Mouse (Mus musculus) urinary bladder, adult 18-20 months (tissue): ENCODE results near the gene Pgm3.

Experiments
- DNase-seq, 2 experiments: peaks; one replicate each; pipeline ENCODE4 v3.0.0; 2022; ENCODE audit warnings: low spot score in 2 of 2, mixed read lengths in 2 of 2

Pgm3 gene

DNA sequence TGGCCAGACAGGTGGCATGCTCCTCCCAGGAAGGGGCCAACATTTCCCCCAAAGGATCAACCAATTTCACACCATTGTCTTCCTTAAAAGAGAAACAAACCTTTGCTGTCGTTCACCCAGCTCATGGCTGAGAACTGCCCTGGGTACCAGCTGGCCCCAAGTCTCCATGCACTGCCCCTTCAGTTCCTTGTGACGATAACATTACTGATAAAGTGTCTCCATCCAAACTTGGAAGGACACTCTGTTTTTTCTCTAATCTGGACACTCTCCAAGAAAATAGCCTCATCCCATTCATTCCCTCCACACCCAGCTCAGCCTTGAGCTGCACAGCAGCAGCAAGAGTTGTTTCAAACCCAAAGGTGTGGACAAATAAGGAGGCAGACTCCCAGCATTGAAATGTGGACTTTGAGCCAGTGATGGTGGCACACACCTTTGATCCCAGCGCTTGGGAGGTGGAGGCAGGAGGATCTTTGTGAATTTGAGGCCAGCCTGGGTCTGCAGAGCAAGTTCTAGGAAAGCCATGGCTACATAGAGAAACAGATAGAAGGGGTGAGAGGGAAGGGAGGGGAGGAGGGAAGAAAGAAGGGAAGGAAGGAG lies 2.2 kb downstream of the Pgm3 start:
- DNase-seq = no peak

DNA sequence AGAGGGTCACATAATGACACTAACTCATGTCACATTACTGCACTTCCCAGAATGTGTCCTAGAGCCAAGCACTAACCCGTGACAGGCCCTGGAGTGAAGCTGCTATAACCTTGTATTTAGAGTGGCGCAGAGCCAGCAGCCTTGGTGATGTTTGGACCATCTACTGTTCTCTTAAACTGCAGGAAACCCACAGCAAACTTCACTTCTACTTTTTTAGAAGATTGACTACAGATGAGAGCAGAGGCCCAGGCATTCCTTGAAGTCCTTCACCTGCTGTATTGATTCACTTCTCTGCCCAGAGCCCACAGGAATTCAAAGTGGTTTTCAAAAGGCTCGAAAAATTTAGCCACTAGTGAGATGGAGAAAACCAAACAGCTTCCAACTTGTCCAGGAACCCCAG lies 11.1 kb downstream of the Pgm3 start:
- DNase-seq = no peak

DNA sequence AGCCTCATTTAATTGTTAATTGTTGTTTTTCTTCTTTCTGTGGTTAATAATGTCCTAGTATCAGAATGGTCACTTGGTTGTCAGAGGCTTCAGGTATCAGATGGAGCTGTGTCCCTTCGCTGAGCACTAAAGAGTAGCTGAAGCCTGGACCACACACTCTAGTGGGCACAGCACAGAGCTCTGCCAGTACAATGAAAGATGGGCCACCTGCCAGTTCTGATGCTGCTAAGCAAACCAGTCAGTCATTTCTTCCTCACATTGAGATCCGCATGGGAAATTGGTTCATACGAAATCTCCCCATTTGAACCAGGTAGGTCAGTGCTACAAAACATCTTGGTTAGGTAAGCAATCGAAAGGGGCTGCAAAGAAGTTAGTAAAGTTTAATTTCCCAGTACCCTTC lies 17.0 kb downstream of the Pgm3 start:
- no peak for DNase-seq

DNA sequence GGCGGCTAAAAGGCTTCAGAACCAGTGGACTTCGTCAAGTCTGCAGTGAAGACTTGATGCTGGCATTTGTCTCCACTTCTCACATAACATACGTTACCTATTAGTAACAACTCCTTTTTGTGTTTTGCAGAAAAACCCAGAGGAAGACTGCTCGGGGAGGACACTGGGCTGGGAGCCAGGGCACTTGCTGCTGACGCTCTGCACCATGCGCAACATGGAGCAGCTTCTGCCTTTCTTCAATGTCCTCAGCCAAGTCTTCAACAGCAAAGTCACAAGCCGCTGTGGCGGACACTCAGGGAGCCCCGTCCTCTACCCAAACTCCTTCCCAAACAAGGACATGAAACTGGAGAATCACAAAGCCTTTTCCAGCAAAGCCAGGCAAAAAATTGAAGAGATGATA lies 17.8 kb downstream of the Pgm3 start:
- DNase-seq = no peak

DNA sequence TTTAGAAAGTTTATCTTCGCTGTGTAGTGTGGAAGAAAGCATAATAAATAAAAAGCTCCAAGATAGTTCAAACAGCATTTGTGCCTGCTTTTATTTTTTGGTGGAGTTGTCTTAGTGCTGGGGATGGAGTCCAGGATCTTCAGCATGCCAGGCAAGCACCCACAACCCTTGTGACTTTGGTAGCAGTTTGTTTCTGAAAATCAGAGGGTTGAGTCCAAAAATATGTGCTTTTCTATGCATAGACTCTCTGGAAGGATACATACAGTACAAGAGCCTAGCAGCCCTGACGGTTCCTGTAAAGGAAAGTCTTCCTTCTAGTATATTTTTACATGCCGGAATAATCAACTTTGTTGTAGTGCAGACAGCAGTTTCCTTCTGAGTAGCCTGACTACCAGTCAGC lies 20.9 kb downstream of the Pgm3 start:
- no peak for DNase-seq

DNA sequence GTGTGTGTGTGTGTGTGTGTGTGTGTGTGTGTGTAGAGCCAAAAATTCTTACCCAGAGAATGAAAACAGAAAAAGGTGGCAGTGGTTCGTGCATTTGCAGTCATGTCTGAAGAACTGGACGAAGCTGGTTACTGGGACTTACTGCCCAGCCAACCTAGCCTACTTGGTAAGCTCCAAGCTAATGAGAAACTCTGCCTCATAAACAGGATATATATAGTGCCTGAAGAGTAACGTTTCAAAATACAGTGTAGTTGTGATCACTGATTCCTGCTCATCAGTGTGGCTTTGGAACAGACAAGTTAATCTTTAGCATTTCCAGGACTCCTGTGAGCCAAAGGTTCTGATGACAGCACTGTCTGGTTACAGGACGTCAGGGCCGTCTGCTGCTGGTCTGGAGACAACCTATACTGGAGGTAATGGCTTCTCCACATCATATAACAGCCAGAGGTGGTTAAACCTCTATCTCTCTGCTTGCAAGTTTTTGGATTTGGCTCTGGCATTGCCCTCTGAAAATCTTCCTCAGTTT lies 21.9 kb downstream of the Pgm3 start:
- DNase-seq = no peak

GRCm38 (mm10) chr9:86544559-86544958 lies 27.1 kb downstream of the Pgm3 start:
- DNase-seq = no peak

DNA sequence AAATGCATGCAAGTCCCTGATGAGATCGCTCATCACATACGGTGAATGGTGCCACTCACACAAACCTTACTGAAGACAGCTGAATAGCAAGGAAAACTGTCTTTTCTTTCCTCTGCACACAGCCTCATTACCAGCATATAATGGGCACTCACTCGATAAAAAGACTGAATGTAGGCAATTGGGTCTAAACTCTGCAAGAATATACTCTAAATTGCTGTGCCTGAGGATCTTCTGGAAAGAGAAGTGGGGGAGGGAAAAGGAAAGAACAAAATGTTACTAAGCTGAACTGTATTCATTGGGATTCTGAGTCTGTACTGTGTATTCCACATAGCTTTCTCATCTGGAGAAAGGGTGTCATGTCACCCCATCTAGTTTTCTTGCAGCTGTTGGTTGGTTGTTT lies 28.2 kb downstream of the Pgm3 start:
- DNase-seq = no peak

DNA sequence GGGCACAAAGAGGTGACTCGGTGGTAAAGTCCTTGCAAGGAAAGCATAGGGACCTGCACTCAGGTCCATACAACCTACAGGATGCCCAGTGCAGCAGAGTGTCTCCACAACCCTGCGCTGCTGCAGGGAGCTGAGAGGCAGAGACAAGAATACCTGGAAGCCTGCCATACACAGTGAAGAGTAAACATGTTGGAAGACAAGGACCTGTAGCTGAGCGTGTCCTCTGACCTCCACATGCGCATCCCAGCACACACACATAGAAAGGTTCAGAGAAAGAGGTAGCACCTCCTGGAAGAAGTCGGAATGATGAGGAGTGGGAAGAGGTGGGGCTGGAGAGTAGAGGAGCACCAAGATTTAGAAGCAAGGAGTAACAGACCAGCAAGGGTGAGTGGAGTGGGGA lies 37.6 kb downstream of the Pgm3 start:
- DNase-seq = no peak

GRCm38 (mm10) chr9:86525600-86525999 lies 46.0 kb downstream of the Pgm3 start:
- DNase-seq = no peak

GRCm38 (mm10) chr9:86522335-86522734 lies 49.3 kb downstream of the Pgm3 start:
- DNase-seq = no peak

DNA sequence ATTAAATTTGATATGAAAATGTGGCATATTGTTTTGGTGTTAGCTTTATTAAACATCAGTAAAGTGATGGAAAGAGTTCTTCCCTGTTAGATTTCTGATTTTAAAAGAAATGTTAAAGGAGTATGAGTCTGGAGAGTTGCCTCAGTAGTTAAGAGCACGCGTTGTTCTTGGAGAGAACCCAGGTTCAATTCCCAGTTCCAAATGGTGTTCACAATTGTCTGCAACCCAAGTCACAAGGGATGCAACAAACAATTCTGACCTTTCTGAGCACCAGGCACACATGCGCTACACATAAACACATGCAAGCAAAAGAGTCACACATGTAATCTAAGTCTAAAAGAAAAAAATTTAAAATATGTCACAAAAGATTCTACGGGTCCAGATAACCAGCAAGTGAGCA lies 56.8 kb downstream of the Pgm3 start:
- no peak for DNase-seq

GRCm38 (mm10) chr9:86514390-86514789 lies 57.3 kb downstream of the Pgm3 start:
- no peak for DNase-seq

- no peak for DNase-seq
These were observed 57.9 kb downstream of the Pgm3 start for GRCm38 (mm10) chr9:86513733-86514132.

GRCm38 (mm10) chr9:86507437-86507836 lies 64.2 kb downstream of the Pgm3 start:
- DNase-seq = no peak
